Mouse (Mus musculus) heart, adult 2 months (tissue): Measurements from ENCODE around the gene Nsd2.

Experiments
- CTCF ChIP-seq: fragments of 200-600 bp; IDR thresholded peaks from 2 replicates; pipeline ENCODE4 v1.8.1; 2022; ENCODE audit warnings: antibody characterized with exemption, mild to moderate bottlenecking, moderate library complexity
- EP300 ChIP-seq: fragments of 200-500 bp; IDR thresholded peaks from 2 replicates; pipeline ENCODE4 v1.6.1; 2011; ENCODE audit warnings: low read depth, low read length, control low read depth; ENCODE audit not compliant: insufficient read depth
- POLR2A ChIP-seq: fragments of 200-500 bp; IDR thresholded peaks from 2 replicates; pipeline ENCODE4 v1.6.1; 2011; ENCODE audit warnings: mild to moderate bottlenecking, low read depth, low read length, control low read depth; ENCODE audit not compliant: insufficient read depth

GRCm38 (mm10) chr5:33895116-33895515 is 74.6 kb downstream of the Nsd2 start:
- TF ChIP-seq POLR2A: no peak
- no peak for TF ChIP-seq CTCF
- TF ChIP-seq EP300: no peak
